Mouse (Mus musculus): ENCODE measurements around the gene Slc39a11. TPM values are rescaled to one million over a fixed set of nuclear protein-coding genes. Genes with fewer than 3 reads are reported as not detected.

The Slc39a11 gene
- total and polyA plus RNA-seq, 3 experiments: 5.0 to 9.9 (median 5.3) TPM

DNA sequence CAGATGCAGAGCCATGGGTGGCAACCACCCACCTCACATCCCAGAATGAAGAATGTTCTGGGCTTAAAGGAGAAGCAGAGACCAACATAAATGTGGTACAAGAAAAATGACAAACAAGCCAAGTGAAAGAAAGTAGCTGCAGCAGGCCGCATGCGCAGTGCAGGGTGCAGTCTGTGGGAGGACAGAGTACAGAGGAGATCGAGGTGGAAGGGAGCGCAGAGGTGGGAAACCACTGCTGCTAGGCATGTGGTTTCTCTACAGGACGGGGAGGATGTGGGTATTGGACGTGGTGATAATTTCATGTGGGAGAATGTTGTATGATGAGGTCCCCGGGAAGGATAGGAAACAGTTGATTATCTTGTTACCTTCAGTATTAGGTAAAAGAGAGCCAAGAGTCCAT, 287.3 kb downstream of the Slc39a11 start:
- Histone ChIP-seq H3K9me3 (replicated peaks) (peaks cover 52% of the 10 kb centered on the region), H3K4me1 (ENCODE audit: insufficient read depth, low read depth, low read length) (no peaks in the 10 kb centered on the region), H3K4me3 (ENCODE audit: low read depth, low read length) (no peak overlapping the region), H3K36me3 (replicated peaks) (peaks cover 8% of the 10 kb centered on the region), H3K27me3 (ENCODE audit: insufficient read depth, low read length) (no peaks in the 10 kb centered on the region)
- TF ChIP-seq TAL1 (conservative IDR thresholded peaks at IDR 0.05; ENCODE audit: low read depth, low read length): no peak
- no peak for ATAC-seq (ENCODE audit: extremely low read depth, insufficient number of reproducible peaks, low FRiP score, poor library complexity, severe bottlenecking)
- DNase-seq (ENCODE audit: low spot score): no peak

DNA sequence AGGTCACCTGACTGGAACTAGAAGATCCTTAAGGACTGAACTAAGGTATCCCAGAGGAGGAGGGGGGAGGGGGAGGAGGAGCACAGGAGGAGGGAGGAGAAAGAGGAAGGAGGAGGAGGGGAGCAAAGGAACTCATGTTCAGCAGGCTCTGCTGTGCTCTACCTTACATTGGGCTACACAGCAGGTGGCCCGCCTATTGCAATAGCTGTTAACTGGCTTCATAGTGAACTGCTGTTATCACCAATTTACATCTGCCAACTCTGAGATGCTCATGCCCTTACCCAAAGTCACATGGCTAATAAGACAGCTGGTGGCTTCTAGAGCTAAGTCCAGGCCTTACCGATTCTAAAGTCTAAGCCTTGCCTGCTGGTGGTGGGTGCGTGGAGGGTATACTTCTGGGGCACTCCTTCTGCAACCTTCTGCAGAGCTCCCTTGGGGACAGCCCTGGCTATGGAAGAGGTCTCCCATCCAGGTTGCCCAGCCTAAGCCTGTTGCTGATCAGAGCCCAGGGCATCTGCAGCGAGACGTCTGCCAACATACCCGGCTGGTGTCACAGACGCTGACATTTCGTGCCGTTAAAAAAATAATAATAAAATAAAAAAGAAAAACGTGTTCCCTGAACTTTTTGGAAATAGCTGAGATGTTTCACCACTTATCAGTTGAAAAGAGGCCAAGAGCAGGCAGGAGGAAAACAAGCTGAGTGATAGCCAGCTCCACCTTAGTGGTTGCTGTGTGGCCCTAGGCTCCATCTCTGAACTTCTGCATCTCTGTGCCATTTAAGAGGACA, 289.6 kb downstream of the Slc39a11 start:
- no peak overlapping the region for H3K4me3 ChIP-seq (ENCODE audit: low read depth, low read length)
- peaks cover 57% of the 10 kb centered on the region for H3K9me3 ChIP-seq (replicated peaks)
- no peaks in the 10 kb centered on the region for H3K27me3 ChIP-seq (ENCODE audit: insufficient read depth, low read length)
- no peaks in the 10 kb centered on the region for H3K4me1 ChIP-seq (ENCODE audit: insufficient read depth, low read depth, low read length)
- H3K36me3 ChIP-seq (replicated peaks): peaks cover 8% of the 10 kb centered on the region
- no peak for TF ChIP-seq CTCF (IDR thresholded peaks at IDR 0.05; ENCODE audit: low read depth, low read length)
- DNase-seq (ENCODE audit: low spot score): no peak
- no peak for ATAC-seq (ENCODE audit: extremely low read depth, insufficient number of reproducible peaks, low FRiP score, poor library complexity, severe bottlenecking)

DNA sequence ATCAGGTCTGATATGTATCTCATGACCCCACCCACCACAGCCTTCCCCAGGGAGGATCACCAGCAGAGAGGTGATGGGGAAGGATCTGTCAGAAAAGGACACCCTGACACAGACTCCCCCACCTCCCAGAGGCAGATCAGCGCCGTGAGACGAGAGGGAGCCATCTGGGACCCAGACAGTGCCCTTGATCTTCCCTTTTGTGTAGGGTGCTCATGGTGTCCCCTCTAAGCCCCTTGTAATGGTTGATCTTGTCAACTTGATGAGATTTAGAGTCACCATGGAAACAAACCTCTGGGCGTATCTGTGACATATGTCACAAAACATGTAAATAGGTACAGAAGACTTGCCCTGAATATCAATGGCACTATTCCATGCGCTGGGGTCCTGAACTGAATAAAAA, 293.9 kb downstream of the Slc39a11 start:
- DNase-seq (ENCODE audit: low spot score) (no peak), ATAC-seq (ENCODE audit: extremely low read depth, insufficient number of reproducible peaks, low FRiP score, poor library complexity, severe bottlenecking) (no peak)
- no peak for TF ChIP-seq GATA1 (IDR thresholded peaks at IDR 0.05; ENCODE audit: borderline replicate concordance, low read length)
- no peak for TF ChIP-seq TAL1 (conservative IDR thresholded peaks at IDR 0.05; ENCODE audit: low read depth, low read length)
- no peak for TF ChIP-seq GATA2 (IDR thresholded peaks at IDR 0.05; ENCODE audit: borderline replicate concordance, low read depth, low read length)
- TF ChIP-seq POLR2AphosphoS5 (IDR thresholded peaks at IDR 0.05; ENCODE audit: insufficient replicate concordance, low read depth, low read length): no peak
- TF ChIP-seq CTCF (IDR thresholded peaks at IDR 0.05; ENCODE audit: low read depth, low read length): no peak
- Histone ChIP-seq H3K9me3 (replicated peaks) (peaks cover 60% of the 10 kb centered on the region), H3K4me3 (ENCODE audit: low read depth, low read length) (no peak overlapping the region), H3K4me1 (ENCODE audit: insufficient read depth, low read depth, low read length) (no peaks in the 10 kb centered on the region), H3K36me3 (replicated peaks) (peaks cover 6% of the 10 kb centered on the region), H3K27me3 (ENCODE audit: insufficient read depth, low read length) (no peaks in the 10 kb centered on the region)

DNA sequence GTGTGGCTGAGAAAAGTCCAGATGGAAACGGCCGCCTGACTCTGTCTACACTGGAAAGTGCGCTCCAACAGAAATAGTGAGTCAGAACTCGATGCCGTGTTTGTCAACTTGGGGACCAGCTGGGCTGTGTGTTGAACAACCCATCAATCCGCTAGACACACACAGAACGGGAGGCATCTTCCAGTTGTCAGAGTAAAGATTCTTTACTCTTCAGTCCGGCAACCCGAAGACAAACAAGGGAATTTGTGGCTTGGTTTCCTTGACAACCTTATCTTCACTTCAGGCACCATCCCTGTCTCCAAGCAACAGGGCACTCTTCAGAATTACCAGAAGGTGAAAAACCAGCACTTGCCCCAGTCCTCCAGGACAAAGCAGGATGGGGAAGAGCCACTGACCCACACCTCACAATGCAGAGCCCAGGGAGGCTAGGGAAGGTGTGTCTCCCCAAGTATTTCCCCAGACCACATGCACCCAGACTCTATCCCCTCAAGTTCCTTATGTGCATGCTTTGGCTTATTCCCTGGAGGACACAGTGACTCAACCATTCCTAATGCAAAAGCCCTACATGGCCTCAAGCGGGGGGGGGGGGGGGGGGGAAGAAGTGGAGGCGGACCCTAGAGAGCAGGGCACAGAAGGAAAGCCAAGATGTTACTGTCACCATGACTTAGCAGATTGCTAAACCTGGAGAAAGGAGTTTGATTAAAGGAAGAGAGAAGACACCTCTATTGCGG, 297.6 kb downstream of the Slc39a11 start:
- no peaks in the 10 kb centered on the region for H3K4me1 ChIP-seq (ENCODE audit: insufficient read depth, low read depth, low read length)
- TF ChIP-seq GATA2 (IDR thresholded peaks at IDR 0.05; ENCODE audit: borderline replicate concordance, low read depth, low read length) (no peak), TAL1 (conservative IDR thresholded peaks at IDR 0.05; ENCODE audit: low read depth, low read length) (no peak), CTCF (IDR thresholded peaks at IDR 0.05; ENCODE audit: low read depth, low read length) (no peak), GATA1 (IDR thresholded peaks at IDR 0.05; ENCODE audit: borderline replicate concordance, low read length) (no peak), POLR2AphosphoS5 (IDR thresholded peaks at IDR 0.05; ENCODE audit: insufficient replicate concordance, low read depth, low read length) (no peak)
- H3K4me3 ChIP-seq (ENCODE audit: low read depth, low read length): no peak overlapping the region
- DNase-seq (ENCODE audit: low spot score) (no peak), ATAC-seq (ENCODE audit: extremely low read depth, insufficient number of reproducible peaks, low FRiP score, poor library complexity, severe bottlenecking) (no peak)
- H3K27me3 ChIP-seq (ENCODE audit: insufficient read depth, low read length): no peaks in the 10 kb centered on the region
- no peaks in the 10 kb centered on the region for H3K36me3 ChIP-seq (replicated peaks)
- H3K9me3 ChIP-seq (replicated peaks): peaks cover 66% of the 10 kb centered on the region

DNA sequence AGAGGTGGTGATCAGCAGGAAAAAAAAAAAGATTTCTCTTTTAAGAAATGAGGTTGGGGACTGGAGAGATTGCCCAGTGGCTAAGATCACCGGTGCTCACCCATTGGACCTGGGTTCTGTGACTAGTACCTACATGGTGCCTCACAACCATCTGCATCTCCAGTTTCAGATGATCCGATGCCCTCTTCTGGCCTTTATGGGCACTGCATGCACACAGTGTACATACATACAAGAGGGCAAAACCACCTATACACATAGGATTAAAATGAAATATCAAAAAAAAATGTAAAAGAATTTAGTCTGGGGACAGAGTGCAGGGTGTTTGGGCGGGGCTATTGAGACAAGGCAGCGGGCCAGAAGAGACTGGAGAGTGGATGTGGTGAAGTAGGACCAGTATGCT, 299.3 kb downstream of the Slc39a11 start:
- H3K9me3 ChIP-seq (replicated peaks): peaks cover 67% of the 10 kb centered on the region
- TF ChIP-seq GATA1 (IDR thresholded peaks at IDR 0.05; ENCODE audit: borderline replicate concordance, low read length): no peak
- no peak for TF ChIP-seq CTCF (IDR thresholded peaks at IDR 0.05; ENCODE audit: low read depth, low read length)
- TF ChIP-seq POLR2AphosphoS5 (IDR thresholded peaks at IDR 0.05; ENCODE audit: insufficient replicate concordance, low read depth, low read length): no peak
- TF ChIP-seq TAL1 (conservative IDR thresholded peaks at IDR 0.05; ENCODE audit: low read depth, low read length): no peak
- no peak for TF ChIP-seq GATA2 (IDR thresholded peaks at IDR 0.05; ENCODE audit: borderline replicate concordance, low read depth, low read length)
- no peaks in the 10 kb centered on the region for H3K36me3 ChIP-seq (replicated peaks)
- H3K4me1 ChIP-seq (ENCODE audit: insufficient read depth, low read depth, low read length): no peaks in the 10 kb centered on the region
- ATAC-seq (ENCODE audit: extremely low read depth, insufficient number of reproducible peaks, low FRiP score, poor library complexity, severe bottlenecking): no peak
- H3K27me3 ChIP-seq (ENCODE audit: insufficient read depth, low read length): no peaks in the 10 kb centered on the region
- H3K4me3 ChIP-seq (ENCODE audit: low read depth, low read length): no peak overlapping the region
- DNase-seq (ENCODE audit: low spot score): no peak

DNA sequence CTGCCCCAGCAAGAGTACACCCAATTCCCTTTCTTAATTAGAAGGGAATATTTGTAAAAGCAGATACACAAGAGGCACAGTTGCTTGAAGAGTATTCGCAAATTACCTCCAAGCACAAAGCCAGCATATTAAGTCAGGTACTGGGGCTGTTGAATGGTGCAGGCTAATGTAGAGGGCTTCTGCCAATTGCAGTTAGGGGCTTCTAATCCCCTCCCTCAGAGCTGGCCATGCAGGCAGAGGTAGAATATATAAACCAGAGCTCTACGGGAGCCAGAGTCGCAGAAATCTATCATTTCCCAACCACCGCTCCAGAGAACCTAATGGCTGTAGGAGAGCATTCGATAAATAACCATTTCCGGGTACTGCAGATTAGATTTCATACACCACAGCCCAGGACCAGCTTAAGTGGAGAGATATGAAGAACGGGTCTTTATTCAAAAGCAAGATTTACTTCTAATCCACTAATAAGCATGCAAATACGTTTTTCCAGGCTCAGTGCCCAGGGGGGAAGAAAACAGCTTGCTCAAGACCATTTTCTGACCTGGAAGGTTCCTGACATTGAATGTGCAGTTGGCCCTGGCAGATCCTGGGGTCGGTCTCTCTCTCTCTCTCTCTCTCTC, 302.9 kb downstream of the Slc39a11 start:
- TF ChIP-seq TAL1 (conservative IDR thresholded peaks at IDR 0.05; ENCODE audit: low read depth, low read length): no peak
- TF ChIP-seq GATA2 (IDR thresholded peaks at IDR 0.05; ENCODE audit: borderline replicate concordance, low read depth, low read length): no peak
- no peak for TF ChIP-seq POLR2AphosphoS5 (IDR thresholded peaks at IDR 0.05; ENCODE audit: insufficient replicate concordance, low read depth, low read length)
- TF ChIP-seq CTCF (IDR thresholded peaks at IDR 0.05; ENCODE audit: low read depth, low read length): no peak
- no peak for TF ChIP-seq GATA1 (IDR thresholded peaks at IDR 0.05; ENCODE audit: borderline replicate concordance, low read length)
- ATAC-seq (ENCODE audit: extremely low read depth, insufficient number of reproducible peaks, low FRiP score, poor library complexity, severe bottlenecking): no peak
- Histone ChIP-seq H3K9me3 (replicated peaks) (peaks cover 77% of the 10 kb centered on the region), H3K27me3 (ENCODE audit: insufficient read depth, low read length) (no peaks in the 10 kb centered on the region), H3K4me3 (ENCODE audit: low read depth, low read length) (no peak overlapping the region), H3K4me1 (ENCODE audit: insufficient read depth, low read depth, low read length) (no peaks in the 10 kb centered on the region), H3K36me3 (replicated peaks) (no peaks in the 10 kb centered on the region)
- no peak for DNase-seq (ENCODE audit: low spot score)
